Mouse (Mus musculus) thymus, adult 18-20 months (tissue): ENCODE measurements around the gene Gm10096.
"Not testable (repeated sequence)": the region's sequence is repeated elsewhere in the genome, so short reads cannot be mapped to it uniquely, and the experiment has no call there.

ENCODE experiments used
- DNase-seq, 2 experiments: peaks; one replicate each; pipeline ENCODE4 v3.0.0; 2022; ENCODE audit warnings: mixed read lengths in 2 of 2

The Gm10096 gene

GRCm38 (mm10) chrX:28954602-28955001 is at the start of gene Gm10096:
TSS of gene Gm10096 (minus strand) at chrX:28954702.
- not testable (repeated sequence) for DNase-seq
